Mouse (Mus musculus) urinary bladder, adult 2 months (tissue): ENCODE measurements around the gene Cyp4a30b. TPM values are rescaled to one million over a fixed set of nuclear protein-coding genes. Genes with fewer than 3 reads are reported as not detected.
"Not testable (repeated sequence)": the region's sequence is repeated elsewhere in the genome, so short reads cannot be mapped to it uniquely, and the experiment has no call there.

ENCODE experiments used
- DNase-seq: peaks from one replicate; pipeline ENCODE4 v3.0.0; 2022; ENCODE audit warnings: low spot score
- polyA plus RNA-seq: library from polyadenylated mRNA; depleted of rRNA; stranded (reverse); fragments of >200 nt; gene quantifications from 2 replicates; pipeline ENCODE4 v1.2.3, GENCODE M21; 2012; rRNA removed

Gene Cyp4a30b
- polyA plus RNA-seq, result not detected in 2 replicates

DNA sequence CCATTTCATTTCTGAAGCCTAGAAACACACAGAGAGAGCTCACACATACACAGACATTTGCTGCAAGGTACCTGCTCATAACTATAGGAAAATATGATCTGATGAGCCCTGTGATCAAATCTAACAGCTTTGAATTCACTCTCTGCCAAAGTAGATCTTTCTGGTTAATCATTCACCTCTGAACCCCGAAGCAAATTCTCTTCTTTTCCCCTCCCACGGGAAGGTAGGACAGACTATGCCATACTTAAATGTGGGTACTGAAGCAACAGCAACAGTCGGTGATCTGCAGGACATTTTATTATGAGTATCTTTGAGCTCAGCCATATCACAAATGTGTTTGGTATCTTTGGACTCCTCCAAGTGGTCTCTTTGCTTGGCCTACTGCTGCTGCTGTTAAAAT, at the start of gene Cyp4a30b:
Gene Cyp4a30b (plus strand): TSS at position 301 of the 400 bp plus-strand sequence.
- no peak for DNase-seq

DNA sequence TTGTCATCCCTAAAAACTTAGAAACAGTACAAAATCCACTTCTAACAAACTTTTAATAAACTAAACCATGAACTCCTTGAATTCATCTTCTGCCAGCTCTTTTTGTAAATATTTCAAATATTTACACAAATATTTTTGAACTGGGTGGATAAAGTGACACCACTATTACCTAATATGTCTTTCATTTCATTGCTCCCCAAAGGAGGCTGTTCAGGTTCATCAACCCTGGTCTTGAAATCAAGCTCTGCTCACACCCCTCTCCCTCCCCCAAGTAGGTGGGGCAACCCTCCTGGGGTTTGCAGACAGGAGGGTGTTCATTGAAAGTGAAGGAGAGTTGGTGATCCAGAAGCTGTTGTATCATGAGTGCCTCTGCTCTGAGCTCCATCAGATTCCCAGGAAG, 41.1 kb upstream of the Cyp4a30b start, which contains the start of gene Cyp4a12b:
Gene Cyp4a12b (plus strand): TSS at position 301 of the 400 bp plus-strand sequence.
- not testable (repeated sequence) for DNase-seq

DNA sequence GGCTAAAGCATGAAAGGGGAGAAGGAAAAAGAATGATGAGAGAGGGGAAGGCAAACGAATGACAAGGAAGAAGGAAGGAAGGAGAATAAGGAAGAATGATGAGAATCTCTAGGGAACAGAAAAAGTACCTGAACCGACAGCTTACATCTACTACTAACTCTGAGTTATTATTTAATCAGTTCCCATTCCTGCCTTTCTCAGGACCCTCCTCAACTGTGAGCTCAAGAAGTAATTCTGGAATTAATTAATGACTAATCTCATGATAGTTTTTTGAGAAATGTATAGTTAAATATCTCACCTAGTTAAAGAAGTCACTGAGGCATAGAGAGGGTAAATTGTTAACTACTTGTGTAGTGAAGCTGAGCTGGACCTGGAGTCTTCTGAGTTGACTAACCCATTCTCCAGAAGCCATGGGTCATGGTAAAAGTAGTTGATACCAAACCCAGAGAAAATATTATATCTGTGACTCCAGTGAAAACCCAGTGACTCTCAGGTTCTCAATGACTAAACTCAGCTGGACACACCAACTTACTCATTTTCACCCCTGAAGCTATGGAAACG, 1.7 kb upstream of the Cyp4a30b start:
- no peak for DNase-seq

GRCm38 (mm10) chr4:115473585-115473984, 21.2 kb downstream of the Cyp4a30b start:
- DNase-seq, result not testable (repeated sequence)

GRCm38 (mm10) chr4:115476051-115476450, 23.6 kb downstream of the Cyp4a30b start:
- DNase-seq, result not testable (repeated sequence)

DNA sequence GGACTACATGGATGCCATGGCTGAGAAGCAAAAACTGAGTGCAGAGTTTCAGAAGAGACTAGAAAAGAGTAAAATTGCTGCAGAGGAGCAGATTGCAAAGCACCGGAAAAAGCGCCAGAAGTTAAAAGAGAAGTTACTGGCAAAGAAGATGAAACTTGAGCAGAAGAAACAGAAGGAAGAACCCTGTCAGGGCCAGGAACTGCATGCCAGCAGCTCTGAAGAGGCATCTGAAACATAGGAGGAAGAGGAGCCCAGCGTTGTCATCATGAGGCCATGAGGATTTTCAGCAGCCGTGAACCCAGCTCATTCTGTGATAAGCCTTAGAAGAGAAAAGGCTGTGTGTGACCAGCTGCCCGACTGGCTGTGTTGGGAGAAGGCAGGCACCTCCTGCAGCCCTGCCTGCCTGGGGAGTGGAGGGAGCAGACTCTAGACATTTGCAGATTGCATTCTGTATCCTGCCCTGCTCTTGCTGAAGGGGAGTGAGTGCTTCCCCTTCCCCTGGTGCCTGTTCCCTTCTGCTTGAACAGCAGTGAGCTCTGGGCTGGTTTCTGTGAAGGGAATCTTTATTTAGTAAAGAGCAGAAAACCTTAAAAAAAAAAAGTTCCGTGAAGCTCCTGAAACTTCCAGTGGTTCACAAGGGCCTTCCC, 28.7 kb downstream of the Cyp4a30b start:
- DNase-seq, result no peak

DNA sequence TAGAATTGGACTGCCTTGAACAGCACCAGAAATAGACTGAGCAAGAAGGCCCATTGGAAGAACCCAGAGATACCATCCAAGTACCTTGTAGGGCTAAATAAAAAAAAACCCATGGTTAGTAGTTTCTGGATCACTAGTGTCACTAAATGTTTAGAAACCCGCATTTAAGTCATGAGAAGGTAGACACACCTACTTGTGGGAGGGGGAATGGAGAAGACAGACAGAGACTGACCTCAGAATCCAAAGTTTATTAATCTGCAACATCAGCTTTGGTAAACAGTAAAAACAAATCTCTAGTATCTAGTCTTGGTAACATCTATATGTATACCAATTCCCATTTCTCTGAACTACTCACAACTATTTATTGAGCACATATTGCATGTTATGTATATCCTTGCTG, 43.6 kb downstream of the Cyp4a30b start, which contains the start of gene Cyp4a14:
Gene Cyp4a14 (minus strand): TSS at position 142 of the 400 bp plus-strand sequence.
- DNase-seq, result no peak

DNA sequence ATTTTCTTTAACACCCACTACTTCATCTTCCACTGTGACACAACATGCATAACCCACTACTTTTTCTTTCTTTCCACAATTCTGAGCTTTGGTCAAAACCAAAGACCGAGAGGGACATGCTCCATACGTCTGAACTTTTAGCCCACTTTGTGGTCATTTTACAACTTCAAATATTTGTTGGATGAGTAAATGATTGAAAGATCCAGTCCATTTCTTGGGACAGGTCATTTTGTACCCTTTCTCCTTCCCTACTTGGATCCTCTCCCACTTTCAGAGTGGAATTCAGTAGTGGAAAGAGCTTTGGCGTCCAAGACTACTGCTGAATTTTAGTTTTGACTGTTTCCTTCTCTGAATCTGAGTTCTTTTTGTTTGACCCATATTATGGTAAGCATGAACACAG, 45.1 kb downstream of the Cyp4a30b start:
- no peak for DNase-seq

GRCm38 (mm10) chr4:115513964-115514363, 61.6 kb downstream of the Cyp4a30b start:
- DNase-seq, result not testable (repeated sequence)

- DNase-seq, result not testable (repeated sequence)
Measured at GRCm38 (mm10) chr4:115518000-115518399, 65.6 kb downstream of the Cyp4a30b start, which contains the start of gene Cyp4a10. TSS of gene Cyp4a10 (plus strand) at chr4:115518264.

DNA sequence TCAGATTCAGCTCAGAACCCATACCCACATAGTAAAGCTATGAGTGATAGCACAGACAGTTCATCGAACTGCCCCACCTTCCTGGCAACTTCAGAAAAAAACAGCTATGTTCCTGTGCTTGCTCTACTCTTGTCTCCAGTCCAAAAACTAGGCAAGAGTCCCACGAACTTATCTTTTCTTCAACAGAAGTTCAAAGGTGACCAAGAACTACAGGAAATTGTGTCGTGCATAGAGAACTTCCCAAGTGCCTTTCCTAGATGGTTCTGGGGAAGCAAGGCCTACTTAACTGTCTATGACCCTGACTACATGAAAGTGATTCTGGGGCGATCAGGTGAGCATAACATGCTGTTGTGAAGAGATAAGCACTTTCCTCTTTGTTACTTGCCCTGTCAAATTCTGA, 67.0 kb downstream of the Cyp4a30b start:
- no peak for DNase-seq

Other genes starting within 250 kb of the Cyp4a30b start
- not detected in 2 replicates for gene Cyp4a29, start 210.5 kb upstream of the Cyp4a30b start, polyA plus RNA-seq
- gene Cyp4a12a, start 153.6 kb upstream of the Cyp4a30b start, polyA plus RNA-seq, result not detected in 2 replicates
- not detected in 2 replicates for gene Cyp4a12b, start 41.0 kb upstream of the Cyp4a30b start, polyA plus RNA-seq
- gene Cyp4a14, start 43.5 kb downstream of the Cyp4a30b start, polyA plus RNA-seq, result not detected in 2 replicates
- gene Cyp4a10, start 65.7 kb downstream of the Cyp4a30b start, polyA plus RNA-seq, result not detected in 2 replicates
- gene Cyp4a31, start 111.0 kb downstream of the Cyp4a30b start, polyA plus RNA-seq, result not detected in 2 replicates
- not detected in 2 replicates for gene Cyp4a32, start 148.4 kb downstream of the Cyp4a30b start, polyA plus RNA-seq
- 10.9 and 13.5 TPM in 2 replicates for gene Cyp4b1, start 195.1 kb downstream of the Cyp4a30b start, polyA plus RNA-seq